Mouse (Mus musculus) MEL (cell line): Measurements from ENCODE around the gene Shroom1.

Experiments
- GATA1 ChIP-seq: IDR thresholded peaks from 2 replicates; pipeline ENCODE4 v1.6.1; 2011; ENCODE audit warnings: low read depth, low read length, improper control_type of control experiment
- NRF1 ChIP-seq: IDR thresholded peaks from 2 replicates; pipeline ENCODE4 v1.6.1; 2014; ENCODE audit warnings: low read depth, mild to moderate bottlenecking, inconsistent platforms, low read length, improper control_type of control experiment, moderate library complexity; ENCODE audit not compliant: poor library complexity, insufficient read depth, severe bottlenecking
- POLR2A ChIP-seq, 2 experiments: IDR thresholded peaks; 2 replicates each; pipeline ENCODE4 v1.6.1; 2011 to 2012; ENCODE audit warnings: low read length in 2 of 2, mild to moderate bottlenecking in 2 of 2, control low read depth in 1 of 2, improper control_type of control experiment in 1 of 2, low read depth in 1 of 2, moderate library complexity in 1 of 2; ENCODE audit not compliant: control insufficient read depth in 1 of 2, insufficient read depth in 1 of 2, poor library complexity in 1 of 2

DNA sequence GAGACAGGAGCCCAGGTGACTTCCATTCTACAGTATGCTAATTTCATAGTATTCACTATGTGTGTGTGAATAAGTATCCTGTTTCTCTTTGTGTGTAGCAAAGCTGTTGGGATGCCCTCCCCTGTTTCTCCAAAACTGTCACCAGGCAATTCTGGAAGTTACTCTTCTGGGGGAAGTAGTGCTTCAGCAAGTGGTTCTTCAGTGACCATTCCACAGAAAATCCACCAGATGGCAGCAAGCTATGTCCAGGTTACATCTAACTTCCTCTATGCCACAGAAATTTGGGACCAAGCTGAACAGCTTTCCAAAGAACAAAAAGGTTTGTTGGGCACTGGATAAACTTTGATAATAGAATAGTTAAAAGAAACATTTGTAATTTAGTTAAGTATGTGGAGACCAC, 45.3 kb upstream of the Shroom1 start:
- TF ChIP-seq POLR2A (IDR thresholded peaks at IDR 0.05; ENCODE audit: control insufficient read depth in 1 of 2, insufficient read depth in 1 of 2, low read depth in 1 of 2, low read length in 2 of 2, poor library complexity in 1 of 2) (no peak), NRF1 (no peak), GATA1 (no peak)
